Mouse (Mus musculus): ENCODE measurements around the gene Gm4353. TPM values are rescaled to one million over a fixed set of nuclear protein-coding genes. Genes with fewer than 3 reads are reported as not detected.
"Not testable (repeated sequence)": the region's sequence is repeated elsewhere in the genome, so short reads cannot be mapped to it uniquely, and the experiment has no call there.

The Gm4353 gene
- polyA plus RNA-seq (2012; rRNA removed) (0.57 and 0.62 TPM in 2 replicates), polyA plus RNA-seq (2014; fragmentation: Nextera tagmentation; extraction: Ambion mirVana) (0.38 and 0.51 TPM in 2 replicates)

GRCm38 (mm10) chr7:116084366-116084765 lies at the start of gene Gm4353:
Gene Gm4353 (minus strand): TSS chr7:116084635.
- not testable (repeated sequence) for H3K4me2 ChIP-seq (ENCODE audit: low read depth)

GRCm38 (mm10) chr7:116132078-116132477 lies 47.6 kb upstream of the Gm4353 start:
- Histone ChIP-seq H3K9me3 (ENCODE audit: control insufficient read depth, low read length) (no peaks in the 10 kb centered on the region), H3K27ac (no peak overlapping the region), H3K9ac (replicated peaks) (no peak overlapping the region), H3K27me3 (ENCODE audit: control insufficient read depth, insufficient read depth, low read length) (no peaks in the 10 kb centered on the region), H3K4me1 (replicated peaks; ENCODE audit: control insufficient read depth in 2 of 2, insufficient read depth in 2 of 2, low read length in 1 of 2) (no peaks in the 10 kb centered on the region), H3K36me3 (replicated peaks; ENCODE audit: control insufficient read depth, insufficient read depth, low read depth) (no peaks in the 10 kb centered on the region), H3K4me2 (ENCODE audit: low read depth) (no peak overlapping the region), H3K4me3 (ENCODE audit: insufficient read depth in 1 of 2, low read depth in 2 of 2, low read length in 2 of 2) (no peak overlapping the region)
- TF ChIP-seq EP300 (IDR thresholded peaks at IDR 0.05; ENCODE audit: low read depth) (no peak), CTCF (IDR thresholded peaks at IDR 0.05; ENCODE audit: low read depth) (peak; percentile 93)
- DNase-seq (ENCODE audit: low read depth in 3 of 3, low spot score in 3 of 3) (peak; percentile 30 to 41 (median 37)), ATAC-seq (ENCODE audit: insufficient read depth) (no peak)
- 2% methylated on average over 5 of the region's 5 CpGs for WGBS (ENCODE audit: insufficient replicate concordance)

More at GRCm38 (mm10) chr7:116084366-116084765, at the start of gene Gm4353:
- not testable (repeated sequence) for H3K27ac ChIP-seq; H3K4me1 ChIP-seq (replicated peaks; ENCODE audit: control insufficient read depth in 2 of 2, insufficient read depth in 2 of 2, low read length in 1 of 2); DNase-seq (ENCODE audit: low read depth in 3 of 3, low spot score in 3 of 3); ATAC-seq (ENCODE audit: insufficient read depth); H3K4me3 ChIP-seq (ENCODE audit: insufficient read depth in 1 of 2, low read depth in 2 of 2, low read length in 2 of 2); H3K27me3 ChIP-seq (ENCODE audit: control insufficient read depth, insufficient read depth, low read length); H3K9me3 ChIP-seq (ENCODE audit: control insufficient read depth, low read length); H3K9ac ChIP-seq (replicated peaks); H3K36me3 ChIP-seq (replicated peaks; ENCODE audit: control insufficient read depth, insufficient read depth, low read depth)
- 80% methylated on average over 11 of the region's 11 CpGs for WGBS (ENCODE audit: insufficient replicate concordance)

GRCm38 (mm10) chr7:116131390-116131789 lies 47.0 kb upstream of the Gm4353 start:
- Histone ChIP-seq H3K9me3 (ENCODE audit: control insufficient read depth, low read length) (no peaks in the 10 kb centered on the region), H3K4me3 (ENCODE audit: insufficient read depth in 1 of 2, low read depth in 2 of 2, low read length in 2 of 2) (no peak overlapping the region), H3K9ac (replicated peaks) (no peak overlapping the region), H3K27me3 (ENCODE audit: control insufficient read depth, insufficient read depth, low read length) (no peaks in the 10 kb centered on the region), H3K36me3 (replicated peaks; ENCODE audit: control insufficient read depth, insufficient read depth, low read depth) (no peaks in the 10 kb centered on the region), H3K4me2 (ENCODE audit: low read depth) (no peak overlapping the region), H3K27ac (no peak overlapping the region), H3K4me1 (replicated peaks; ENCODE audit: control insufficient read depth in 2 of 2, insufficient read depth in 2 of 2, low read length in 1 of 2) (no peaks in the 10 kb centered on the region)
- whole genome bisulfite sequencing (ENCODE audit: insufficient replicate concordance) = 12% methylated on average over 4 of the region's 4 CpGs
- no peak for ATAC-seq (ENCODE audit: insufficient read depth)
- no peak for DNase-seq (ENCODE audit: low read depth in 3 of 3, low spot score in 3 of 3)
- TF ChIP-seq EP300 (IDR thresholded peaks at IDR 0.05; ENCODE audit: low read depth) (no peak), CTCF (IDR thresholded peaks at IDR 0.05; ENCODE audit: low read depth) (no peak)

- Histone ChIP-seq H3K4me2 (ENCODE audit: low read depth) (no peak overlapping the region), H3K4me1 (replicated peaks; ENCODE audit: control insufficient read depth in 2 of 2, insufficient read depth in 2 of 2, low read length in 1 of 2) (no peaks in the 10 kb centered on the region), H3K9me3 (ENCODE audit: control insufficient read depth, low read length) (no peaks in the 10 kb centered on the region), H3K27me3 (ENCODE audit: control insufficient read depth, insufficient read depth, low read length) (no peaks in the 10 kb centered on the region), H3K4me3 (ENCODE audit: insufficient read depth in 1 of 2, low read depth in 2 of 2, low read length in 2 of 2) (no peak overlapping the region), H3K27ac (no peak overlapping the region), H3K36me3 (replicated peaks; ENCODE audit: control insufficient read depth, insufficient read depth, low read depth) (no peaks in the 10 kb centered on the region), H3K9ac (replicated peaks) (no peak overlapping the region)
- WGBS (ENCODE audit: insufficient replicate concordance) = 71% methylated on average over 10 of the region's 10 CpGs
- TF ChIP-seq CTCF (IDR thresholded peaks at IDR 0.05; ENCODE audit: low read depth) (no peak), EP300 (IDR thresholded peaks at IDR 0.05; ENCODE audit: low read depth) (no peak)
- ATAC-seq (ENCODE audit: insufficient read depth) = no peak
- no peak for DNase-seq (ENCODE audit: low read depth in 3 of 3, low spot score in 3 of 3)
These were observed 44.9 kb upstream of the Gm4353 start for GRCm38 (mm10) chr7:116129374-116129773.

- no peaks in the 10 kb centered on the region for H3K9me3 ChIP-seq (ENCODE audit: control insufficient read depth, low read length)
- H3K36me3 ChIP-seq (replicated peaks; ENCODE audit: control insufficient read depth, insufficient read depth, low read depth) = no peaks in the 10 kb centered on the region
- no peak for ATAC-seq (ENCODE audit: insufficient read depth)
- TF ChIP-seq CTCF (IDR thresholded peaks at IDR 0.05; ENCODE audit: low read depth) (no peak), EP300 (IDR thresholded peaks at IDR 0.05; ENCODE audit: low read depth) (no peak)
- H3K4me2 ChIP-seq (ENCODE audit: low read depth) = no peak overlapping the region
- no peak overlapping the region for H3K9ac ChIP-seq (replicated peaks)
- H3K27ac ChIP-seq = no peak overlapping the region
- H3K4me1 ChIP-seq (replicated peaks; ENCODE audit: control insufficient read depth in 2 of 2, insufficient read depth in 2 of 2, low read length in 1 of 2) = no peaks in the 10 kb centered on the region
- DNase-seq (ENCODE audit: low read depth in 3 of 3, low spot score in 3 of 3) = no peak
- WGBS (ENCODE audit: insufficient replicate concordance) = 63% methylated on average over 8 of the region's 8 CpGs
- no peaks in the 10 kb centered on the region for H3K27me3 ChIP-seq (ENCODE audit: control insufficient read depth, insufficient read depth, low read length)
- H3K4me3 ChIP-seq (ENCODE audit: insufficient read depth in 1 of 2, low read depth in 2 of 2, low read length in 2 of 2) = no peak overlapping the region
These were observed 43.9 kb upstream of the Gm4353 start for GRCm38 (mm10) chr7:116128286-116128685.
